Mouse (Mus musculus) midbrain, embryonic 15.5 days (tissue): ENCODE data around the gene Taf7l. TPM values are rescaled to one million over a fixed set of nuclear protein-coding genes. Genes with fewer than 3 reads are reported as not detected.

ENCODE experiments used
- ATAC-seq: fragments of 200-750 bp; cut with Nextera tagmentation; replicated peaks from 2 replicates; pipeline ENCODE4 v1.8.0; 2017; ENCODE audit warnings: moderate TSS enrichment
- H3K27ac ChIP-seq: fragments of 300-500 bp; sonication (generic); 2 replicates; pipeline ENCODE4 v1.5.1; 2015; ENCODE audit warnings: mild to moderate bottlenecking, inconsistent platforms
- H3K27me3 ChIP-seq: fragments of 300-500 bp; sonication (generic); replicated peaks from 2 replicates; pipeline ENCODE4 v1.6.1; 2015; ENCODE audit warnings: inconsistent platforms
- H3K36me3 ChIP-seq: fragments of 300-500 bp; sonication (generic); replicated peaks from 2 replicates; pipeline ENCODE4 v1.6.1; 2015; ENCODE audit warnings: inconsistent platforms
- H3K4me1 ChIP-seq: fragments of 300-500 bp; sonication (generic); 2 replicates; pipeline ENCODE4 v1.6.1; 2015; ENCODE audit warnings: inconsistent platforms
- H3K4me2 ChIP-seq: fragments of 300-500 bp; sonication (generic); 2 replicates; pipeline ENCODE4 v1.6.1; 2015; ENCODE audit warnings: inconsistent platforms, mild to moderate bottlenecking, moderate library complexity
- H3K4me3 ChIP-seq: fragments of 300-500 bp; sonication (generic); 2 replicates; pipeline ENCODE4 v1.5.1; 2015; ENCODE audit warnings: mild to moderate bottlenecking, inconsistent platforms
- H3K9ac ChIP-seq: fragments of 300-500 bp; sonication (generic); 2 replicates; pipeline ENCODE4 v1.6.1; 2015; ENCODE audit warnings: mild to moderate bottlenecking, inconsistent platforms
- H3K9me3 ChIP-seq: fragments of 300-500 bp; sonication (generic); 2 replicates; pipeline ENCODE4 v1.6.1; 2016; ENCODE audit warnings: inconsistent platforms
- WGBS: fragments of 180-500 bp; shearing (Covaris S2); methylation state at CpG from one replicate; pipeline ENCODE4 v1.1.7; 2015; ENCODE audit warnings: mixed read lengths; 5-methylcytosine and 5-hydroxymethylcytosine counted together
- polyA plus RNA-seq: library from polyadenylated mRNA; unstranded; fragments of >200 nt; fragmentation: Nextera tagmentation; extraction: Ambion mirVana; gene quantifications from 2 replicates; pipeline ENCODE4 v1.2.1, GENCODE M21; 2015

Taf7l gene
- polyA plus RNA-seq, 1 experiment from 2014 or later = 0.31 TPM

GRCm38 (mm10) chrX:134412096-134412495 is 64.2 kb downstream of the Taf7l start:
- WGBS = 93% methylated on average over 1 of the region's 1 CpGs
- no peaks in the 10 kb centered on the region for H3K9me3 ChIP-seq
- H3K27me3 ChIP-seq = no peaks in the 10 kb centered on the region
- no peak overlapping the region for H3K4me3 ChIP-seq
- H3K4me1 ChIP-seq = no peaks in the 10 kb centered on the region
- no peak overlapping the region for H3K27ac ChIP-seq
- H3K9ac ChIP-seq = no peak overlapping the region
- H3K4me2 ChIP-seq = no peak overlapping the region
- H3K36me3 ChIP-seq = no peaks in the 10 kb centered on the region
- no peak for ATAC-seq

Other genes starting within 250 kb of the Taf7l start
- 4.8 and 5.5 TPM in 2 replicates for gene Trmt2b, start 199.5 kb downstream of the Taf7l start, polyA plus RNA-seq
- gene Tmem35a, start 181.3 kb downstream of the Taf7l start, polyA plus RNA-seq = 116 and 120 TPM in 2 replicates
- 5.2 and 6.3 TPM in 2 replicates for gene Cenpi, start 168.4 kb downstream of the Taf7l start, polyA plus RNA-seq
- 23.1 and 27.0 TPM in 2 replicates for gene Drp2, start 71.9 kb downstream of the Taf7l start, polyA plus RNA-seq
- gene Timm8a1, start 65.4 kb upstream of the Taf7l start, polyA plus RNA-seq = 37.8 and 38.1 TPM in 2 replicates
- 0.75 and 0.77 TPM in 2 replicates for gene Btk, start 107.1 kb upstream of the Taf7l start, polyA plus RNA-seq
- 155 and 158 TPM in 2 replicates for gene Rpl36a, start 109.2 kb upstream of the Taf7l start, polyA plus RNA-seq
- 3.7 and 6.2 TPM in 2 replicates for gene Gla, start 124.6 kb upstream of the Taf7l start, polyA plus RNA-seq
- 145 and 146 TPM in 2 replicates for gene Hnrnph2, start 124.7 kb upstream of the Taf7l start, polyA plus RNA-seq
- gene Armcx4, start 210.0 kb upstream of the Taf7l start, polyA plus RNA-seq = 6.8 and 7.0 TPM in 2 replicates
- gene Armcx1, start 241.5 kb upstream of the Taf7l start, polyA plus RNA-seq = 85.2 and 89.1 TPM in 2 replicates